Mouse (Mus musculus): Measurements from ENCODE around the gene Ift43.

Gene Ift43

DNA sequence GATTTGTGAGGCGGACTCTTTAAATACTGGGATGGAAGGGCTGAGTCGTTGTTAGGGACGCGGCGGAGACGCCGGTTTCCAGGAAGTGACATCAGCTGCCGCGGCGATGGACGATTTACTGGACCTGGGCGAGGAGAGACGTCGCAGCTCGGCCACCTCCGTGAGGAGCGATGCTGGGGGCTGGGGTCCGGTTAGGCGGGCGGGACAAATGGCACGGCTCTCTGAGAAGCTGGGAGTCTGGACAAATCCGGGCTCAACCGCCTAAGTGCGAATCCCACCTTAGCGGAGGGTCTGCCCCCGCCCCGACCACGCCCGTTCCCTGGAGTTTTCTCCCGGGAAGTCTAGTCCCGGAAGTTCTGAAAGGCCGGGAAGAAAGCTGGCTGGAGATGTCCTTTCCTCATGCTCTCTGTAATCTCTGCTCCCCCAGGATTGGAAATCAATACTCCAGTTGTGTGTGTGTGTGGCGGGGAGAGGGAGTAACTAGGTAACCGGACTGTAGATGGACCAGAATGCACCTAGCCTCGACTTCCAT lies at the start of gene Ift43:
Gene Ift43, plus strand, starts transcription at position 61 of the 532 bp plus-strand sequence.
- no peak for DNase-seq (ENCODE audit: low read depth)

DNA sequence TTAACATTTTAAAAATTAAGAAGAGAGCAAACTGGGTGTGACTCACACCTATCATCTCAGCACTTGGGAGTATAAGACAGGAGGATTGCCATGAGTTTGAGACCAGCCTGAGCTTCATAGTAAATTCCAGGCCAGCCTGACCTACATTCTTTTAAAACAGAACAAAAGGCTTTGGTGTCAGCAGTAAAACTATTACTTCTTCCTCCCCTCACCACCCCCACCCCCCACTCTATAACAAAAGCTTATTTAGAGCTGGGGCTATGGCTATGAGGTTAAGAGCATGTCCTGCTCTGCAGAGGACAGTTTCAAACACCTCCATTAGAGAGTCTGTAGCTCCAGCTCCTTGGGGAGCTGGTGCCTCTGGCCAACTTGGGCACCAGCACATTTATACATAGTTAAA lies 46.8 kb upstream of the Ift43 start:
- no peak for DNase-seq (ENCODE audit: low read depth)

- no peak for DNase-seq (ENCODE audit: low read depth)
These were observed 45.8 kb upstream of the Ift43 start for GRCm38 (mm10) chr12:86036368-86037166.

GRCm38 (mm10) chr12:86037235-86037921 lies 45.0 kb upstream of the Ift43 start:
- no peak for DNase-seq (ENCODE audit: low read depth)

DNA sequence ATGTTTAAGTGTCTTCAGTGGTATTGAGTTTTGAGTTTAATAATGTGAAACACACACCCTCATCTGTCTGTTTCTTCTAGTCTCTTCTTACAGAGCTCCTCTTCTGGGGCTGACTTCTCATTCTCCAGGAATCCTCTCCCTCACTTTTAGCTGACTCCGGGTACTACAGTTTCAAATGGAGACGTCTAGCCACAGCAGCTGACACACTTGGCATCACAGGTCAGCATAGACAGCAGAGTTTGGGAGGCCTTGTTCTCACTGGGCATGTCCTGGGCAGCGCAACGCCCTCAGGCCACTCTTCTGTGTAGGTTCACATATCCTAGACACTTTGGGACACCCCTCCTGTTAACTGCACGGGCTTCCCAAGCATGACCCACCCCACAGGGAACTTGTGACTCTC lies 43.3 kb upstream of the Ift43 start:
- DNase-seq (ENCODE audit: low read depth), result no peak

DNA sequence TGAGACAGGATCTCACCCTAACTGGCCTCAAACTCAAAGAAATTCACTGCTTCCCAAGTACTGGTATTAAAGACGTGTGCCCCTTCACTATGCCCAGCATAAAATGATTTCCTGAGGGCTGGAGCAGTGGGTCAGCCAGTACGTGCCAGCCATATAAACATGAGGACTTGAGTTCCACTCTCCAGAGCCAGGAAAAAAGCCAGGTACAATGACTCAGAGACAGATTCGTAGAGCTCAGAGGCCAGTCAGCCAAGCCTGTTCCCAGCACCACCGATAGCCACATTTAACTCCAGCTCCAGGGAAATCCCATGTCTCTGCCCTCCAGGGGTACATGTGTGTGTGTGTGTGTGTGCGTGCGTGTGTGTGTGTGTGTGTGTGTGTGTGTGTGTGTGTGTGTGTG lies 42.6 kb upstream of the Ift43 start:
- DNase-seq (ENCODE audit: low read depth), result no peak

- DNase-seq (ENCODE audit: low read depth), result no peak
These were observed 36.2 kb upstream of the Ift43 start for GRCm38 (mm10) chr12:86046141-86046540.

- no peak for DNase-seq (ENCODE audit: low read depth)
These were observed 35.6 kb upstream of the Ift43 start for GRCm38 (mm10) chr12:86046776-86047175.

DNA sequence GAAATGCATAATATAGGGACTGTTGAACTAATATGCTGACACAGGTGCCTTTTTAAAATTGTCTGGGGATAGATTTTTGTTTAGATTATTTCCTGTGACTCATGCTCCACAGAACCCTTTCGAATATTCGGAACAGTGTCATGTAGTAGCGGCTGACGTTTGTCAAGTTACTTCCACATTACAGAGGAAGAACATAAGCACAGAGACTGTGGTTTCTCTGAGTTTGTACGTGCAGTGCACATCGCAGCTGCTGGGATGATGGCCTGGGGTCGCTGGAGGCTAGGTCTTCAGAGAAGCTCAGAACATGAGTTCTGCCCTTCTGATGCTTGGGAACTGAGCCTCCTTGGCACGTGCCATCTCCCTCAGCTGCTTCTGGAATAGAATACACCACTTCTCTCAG lies 35.0 kb upstream of the Ift43 start:
- DNase-seq (ENCODE audit: low read depth), result peak; percentile 40

DNA sequence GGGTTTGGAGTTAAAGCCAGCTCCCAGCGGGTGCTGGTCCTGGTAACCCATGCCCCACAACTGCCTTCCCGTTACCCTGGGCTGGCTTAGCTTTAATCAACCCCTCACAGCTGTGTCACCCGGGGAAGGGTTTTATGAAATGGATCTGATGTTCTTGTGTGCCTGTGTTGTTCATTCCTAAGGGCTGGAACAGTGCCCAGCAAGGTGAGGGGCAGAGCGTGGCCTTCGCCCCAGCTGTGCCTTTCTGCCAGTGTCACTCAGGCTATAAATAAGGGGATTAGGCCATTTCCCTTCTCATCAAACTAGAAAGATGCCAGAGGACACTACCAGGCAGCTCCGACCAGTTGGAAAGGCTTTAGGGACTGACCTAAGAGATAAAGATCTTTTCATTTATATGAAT lies 32.5 kb upstream of the Ift43 start:
- DNase-seq (ENCODE audit: low read depth), result no peak

DNA sequence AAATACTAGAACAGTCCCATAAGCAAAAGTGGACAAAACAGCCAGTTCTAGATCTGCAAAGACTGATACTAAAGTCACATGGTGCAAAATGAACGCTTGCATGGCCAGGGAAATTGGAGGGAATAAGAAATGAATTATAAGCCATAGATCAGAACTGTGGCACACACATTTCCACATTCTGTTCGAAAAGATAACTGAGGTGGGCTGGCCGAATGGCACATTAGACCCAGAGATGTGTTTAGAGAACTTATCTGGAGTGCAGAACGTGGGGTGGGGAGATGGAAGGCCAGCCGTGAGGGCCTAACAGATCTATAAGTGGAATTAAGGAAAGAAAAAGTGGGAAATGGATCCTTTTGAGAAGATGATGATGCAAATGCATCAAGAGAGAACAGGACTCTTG lies 30.9 kb upstream of the Ift43 start:
- no peak for DNase-seq (ENCODE audit: low read depth)

DNA sequence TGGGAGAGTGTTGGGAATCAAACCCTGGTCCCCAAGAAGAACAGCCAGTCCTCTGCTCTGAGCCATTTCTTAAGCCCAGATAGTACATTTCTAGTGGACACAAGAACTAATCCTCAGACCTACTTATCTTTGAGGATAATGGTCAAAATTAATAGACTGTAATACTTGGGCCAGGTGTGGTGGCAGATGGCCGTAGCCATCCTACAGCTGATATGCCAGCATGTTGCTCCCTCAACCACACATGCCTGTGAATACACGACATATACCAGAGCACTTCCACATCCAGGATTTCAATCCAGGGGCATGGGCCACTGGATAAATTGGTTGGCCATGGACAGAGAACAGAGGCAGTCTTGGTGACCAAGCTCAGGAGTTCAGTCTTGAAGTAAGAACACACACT lies 27.0 kb upstream of the Ift43 start:
- no peak for DNase-seq (ENCODE audit: low read depth)

DNA sequence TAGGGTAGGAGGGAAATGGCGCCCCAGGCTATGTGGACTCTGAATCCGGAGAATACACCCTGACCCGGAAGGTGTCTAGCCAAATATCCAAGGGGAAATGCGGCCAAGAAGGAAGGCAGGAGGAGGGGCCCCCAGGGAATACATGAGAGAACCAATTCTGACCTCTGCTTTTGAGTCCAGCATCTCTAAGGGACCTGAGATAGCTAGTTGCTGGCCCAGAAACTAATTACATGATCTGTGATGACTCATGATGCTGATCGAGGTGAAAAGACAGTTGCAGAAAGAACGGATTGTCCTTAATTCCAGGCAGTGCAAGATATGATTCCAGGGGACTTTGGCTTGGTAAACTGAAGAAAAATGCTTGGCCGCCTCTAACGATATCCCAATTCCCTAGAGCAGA lies 25.4 kb upstream of the Ift43 start:
- DNase-seq (ENCODE audit: low read depth), result no peak

DNA sequence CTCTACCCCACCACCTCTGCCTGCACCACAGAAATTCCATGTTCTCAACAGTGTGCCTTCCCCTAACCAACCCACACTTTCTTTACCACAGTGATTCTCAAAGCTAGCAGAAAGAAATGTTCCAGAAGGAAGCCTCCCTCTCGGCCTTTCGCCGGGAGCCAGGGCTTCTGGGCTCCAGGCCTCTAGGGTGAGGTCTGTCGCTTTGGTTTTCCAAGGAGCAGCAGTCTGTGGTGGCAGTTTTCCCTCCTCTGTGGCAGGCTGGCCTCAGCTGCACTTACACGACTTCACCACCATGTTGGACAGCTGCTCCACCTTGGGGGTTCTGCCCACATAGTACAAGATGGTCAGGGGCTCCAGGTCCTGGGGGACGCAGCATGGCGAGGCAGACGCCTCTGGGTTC lies 24.8 kb upstream of the Ift43 start:
- DNase-seq (ENCODE audit: low read depth), result no peak

DNA sequence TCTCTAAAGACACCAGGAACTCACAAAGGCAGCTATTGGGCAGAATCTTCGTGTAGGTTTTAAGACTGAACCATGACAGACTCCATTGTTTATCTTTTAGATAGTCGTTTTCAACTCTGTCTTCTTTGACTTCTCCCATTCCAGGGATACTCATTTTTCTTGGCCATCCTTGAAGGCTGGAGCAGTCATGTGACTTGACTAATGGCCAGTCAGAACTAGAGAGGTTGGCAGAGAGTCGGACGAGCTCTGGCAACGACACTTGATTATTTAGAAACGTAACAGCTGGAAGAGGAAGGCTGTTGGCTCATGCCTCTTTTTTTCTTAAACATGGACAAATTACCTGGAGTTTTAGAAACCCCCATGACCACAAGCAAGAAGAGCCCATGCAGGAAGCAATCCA lies 23.0 kb upstream of the Ift43 start:
- DNase-seq (ENCODE audit: low read depth), result no peak

DNA sequence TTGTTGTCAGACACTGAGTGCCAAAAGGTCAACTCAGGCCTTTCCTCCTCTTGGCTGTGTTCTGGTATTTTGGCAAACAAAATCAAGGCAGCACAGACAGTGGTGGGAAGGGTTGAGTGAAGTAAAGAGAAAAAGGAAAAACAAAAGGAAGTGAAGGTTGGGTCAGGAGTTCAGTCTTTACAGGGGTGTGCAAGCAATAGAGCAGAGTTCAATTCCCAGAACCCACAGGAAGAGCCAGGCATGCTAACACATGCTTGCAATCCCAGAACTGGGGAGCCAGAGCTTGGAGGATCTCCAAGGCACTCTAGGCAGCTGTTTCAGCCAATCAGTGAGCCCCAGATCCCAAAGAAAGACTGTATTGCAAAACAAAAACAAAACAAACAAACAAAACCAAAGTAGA lies 17.5 kb upstream of the Ift43 start:
- no peak for DNase-seq (ENCODE audit: low read depth)

DNA sequence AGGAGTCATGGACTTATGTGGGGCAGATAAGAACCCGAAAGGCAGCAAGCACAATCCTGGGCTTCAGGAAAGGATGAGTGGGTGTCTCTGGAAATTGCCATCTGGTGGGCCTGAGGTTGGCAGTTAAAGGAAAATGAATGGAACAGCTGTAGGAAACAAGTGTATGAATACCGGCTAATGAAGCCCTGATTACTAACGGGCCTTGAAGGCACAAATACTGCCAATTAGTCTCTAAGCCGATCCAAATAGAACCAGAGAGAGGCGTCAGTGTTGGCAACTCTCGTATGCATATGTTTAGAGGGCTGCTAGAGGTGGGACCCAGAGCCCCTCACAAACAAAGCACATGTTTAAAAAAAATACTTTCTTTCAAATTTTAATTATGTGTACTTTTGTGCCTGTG lies 10.9 kb upstream of the Ift43 start:
- no peak for DNase-seq (ENCODE audit: low read depth)

GRCm38 (mm10) chr12:86074681-86075080 lies 7.7 kb upstream of the Ift43 start:
- DNase-seq (ENCODE audit: low read depth), result no peak

GRCm38 (mm10) chr12:86075358-86075757 lies 7.0 kb upstream of the Ift43 start:
- DNase-seq (ENCODE audit: low read depth), result no peak

DNA sequence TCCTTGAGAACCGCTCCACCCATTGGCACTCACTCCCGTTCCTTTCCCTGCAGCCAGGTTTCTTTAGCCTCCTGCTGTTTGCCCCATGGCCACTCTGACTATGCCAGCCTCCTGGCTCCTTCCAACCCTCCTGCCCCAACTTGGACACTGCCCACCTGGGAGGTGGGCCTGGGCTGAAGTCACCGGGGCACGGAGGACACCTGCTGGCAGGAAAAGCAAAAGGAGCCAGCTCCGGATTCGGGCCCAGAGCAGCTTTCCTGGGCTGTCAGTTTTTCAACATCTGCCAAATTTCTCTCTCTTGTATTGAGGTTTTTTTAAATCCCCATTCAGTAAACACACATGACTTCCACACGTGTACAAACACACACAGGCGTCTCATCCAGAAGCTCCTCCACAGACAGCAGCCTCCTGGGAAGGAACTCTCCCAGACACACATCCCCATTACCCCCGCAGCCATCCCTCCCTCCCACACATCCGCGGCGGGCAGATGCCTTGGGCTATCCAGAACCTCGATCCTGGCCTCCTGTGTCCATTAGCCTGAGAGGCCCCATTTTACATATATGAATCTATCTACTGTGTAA lies 5.9 kb upstream of the Ift43 start:
- no peak for DNase-seq (ENCODE audit: low read depth)

DNA sequence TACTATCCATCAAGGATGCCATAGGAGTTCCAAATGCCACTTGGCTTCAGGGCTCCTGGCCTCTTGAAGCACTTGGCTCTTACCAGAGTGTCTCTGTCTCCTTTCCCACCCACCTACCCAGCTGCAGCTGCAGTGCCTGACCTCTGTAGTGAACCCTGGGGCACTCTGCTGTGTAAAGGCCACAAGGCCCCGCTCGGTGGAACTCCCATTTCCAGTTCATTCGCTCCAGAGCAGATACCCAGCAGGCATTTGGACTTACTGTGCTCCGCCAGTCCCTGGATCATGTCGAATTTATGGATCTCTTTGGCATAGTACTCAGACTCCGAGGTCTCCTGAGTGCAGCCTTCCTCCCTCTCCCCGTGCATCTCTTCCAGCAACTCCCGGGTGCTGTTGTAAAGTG lies 5.0 kb upstream of the Ift43 start:
- DNase-seq (ENCODE audit: low read depth), result no peak

GRCm38 (mm10) chr12:86077736-86078135 lies 4.6 kb upstream of the Ift43 start:
- DNase-seq (ENCODE audit: low read depth), result no peak

- DNase-seq (ENCODE audit: low read depth), result no peak
These were observed 4.2 kb upstream of the Ift43 start for GRCm38 (mm10) chr12:86078176-86078552.

All from 416B (cell line).